Mouse (Mus musculus): Measurements from ENCODE around the gene Lancl3. TPM values are rescaled to one million over a fixed set of nuclear protein-coding genes. Genes with fewer than 3 reads are reported as not detected.

The Lancl3 gene
- total RNA-seq (2021), result 1 to 10 TPM; 5.6 to 5.7 TPM

GRCm38 (mm10) chrX:9199761-9200371, at the start of gene Lancl3:
Gene Lancl3 (plus strand): TSS chrX:9199902.
- DNase-seq, result peak in 1 of 2 experiments; percentile 4

- no peak for DNase-seq
Measured at GRCm38 (mm10) chrX:9179011-9179410, 20.7 kb upstream of the Lancl3 start.

GRCm38 (mm10) chrX:9181570-9181969, 18.1 kb upstream of the Lancl3 start:
- DNase-seq, result no peak

- peak; percentile 5 to 6 for DNase-seq
Measured at GRCm38 (mm10) chrX:9200380-9200917, 747 bp downstream of the Lancl3 start.

GRCm38 (mm10) chrX:9201954-9202353, 2.3 kb downstream of the Lancl3 start:
- DNase-seq, result no peak

GRCm38 (mm10) chrX:9202781-9203405, 3.2 kb downstream of the Lancl3 start:
- DNase-seq, result no peak

GRCm38 (mm10) chrX:9205121-9205520, 5.4 kb downstream of the Lancl3 start:
- DNase-seq, result no peak

GRCm38 (mm10) chrX:9216244-9216643, 16.5 kb downstream of the Lancl3 start:
- no peak for DNase-seq

- no peak for DNase-seq
Measured at GRCm38 (mm10) chrX:9219570-9219969, 19.9 kb downstream of the Lancl3 start.

GRCm38 (mm10) chrX:9221206-9221605, 21.5 kb downstream of the Lancl3 start:
- DNase-seq, result peak in 1 of 2 experiments; percentile 6

GRCm38 (mm10) chrX:9221736-9222135, 22.0 kb downstream of the Lancl3 start:
- no peak for DNase-seq

- no peak for DNase-seq
Measured at GRCm38 (mm10) chrX:9222412-9223221, 22.9 kb downstream of the Lancl3 start.

GRCm38 (mm10) chrX:9227105-9227504, 27.4 kb downstream of the Lancl3 start:
- no peak for DNase-seq

GRCm38 (mm10) chrX:9240737-9241591, 41.3 kb downstream of the Lancl3 start:
- DNase-seq, result no peak

GRCm38 (mm10) chrX:9243381-9243864, 43.7 kb downstream of the Lancl3 start:
- no peak for DNase-seq

- DNase-seq, result no peak
Measured at GRCm38 (mm10) chrX:9244603-9245336, 45.1 kb downstream of the Lancl3 start.

GRCm38 (mm10) chrX:9248911-9249310, 49.2 kb downstream of the Lancl3 start:
- no peak for DNase-seq

GRCm38 (mm10) chrX:9253990-9254389, 54.3 kb downstream of the Lancl3 start:
- DNase-seq, result no peak

- DNase-seq, result no peak
Measured at GRCm38 (mm10) chrX:9254901-9255300, 55.2 kb downstream of the Lancl3 start.

GRCm38 (mm10) chrX:9256766-9257165, 57.1 kb downstream of the Lancl3 start, which contains the start of gene Gm14862:
Gene Gm14862 (minus strand): TSS chrX:9256899.
- DNase-seq, result no peak

GRCm38 (mm10) chrX:9257831-9258230, 58.1 kb downstream of the Lancl3 start:
- DNase-seq, result no peak

All from layer of hippocampus, postnatal 36 days (tissue).